Mouse (Mus musculus): Measurements from ENCODE around the gene Tas2r116.

The Tas2r116 gene

GRCm38 (mm10) chr6:132855138-132855537 lies at the start of gene Tas2r116:
Gene Tas2r116 (plus strand): TSS chr6:132855438.
- no peak for DNase-seq (ENCODE audit: low read depth, low spot score)

GRCm38 (mm10) chr6:132846842-132847241 lies 8.4 kb upstream of the Tas2r116 start, which contains the start of gene Tas2r123:
Gene Tas2r123 (plus strand): TSS chr6:132847142.
- no peak for DNase-seq (ENCODE audit: low read depth, low spot score)

- DNase-seq (ENCODE audit: low read depth, low spot score), result no peak
These were observed 12.5 kb downstream of the Tas2r116 start, which contains the start of gene Tas2r110 for GRCm38 (mm10) chr6:132867708-132868107. Gene Tas2r110 (plus strand): TSS chr6:132868008.

GRCm38 (mm10) chr6:132892711-132893110 lies 37.5 kb downstream of the Tas2r116 start, which contains the start of gene Tas2r113:
Gene Tas2r113 (plus strand): TSS chr6:132893011.
- no peak for DNase-seq (ENCODE audit: low read depth, low spot score)

Measured in retina, adult 2 months (tissue).